In the genomic region with DNA sequence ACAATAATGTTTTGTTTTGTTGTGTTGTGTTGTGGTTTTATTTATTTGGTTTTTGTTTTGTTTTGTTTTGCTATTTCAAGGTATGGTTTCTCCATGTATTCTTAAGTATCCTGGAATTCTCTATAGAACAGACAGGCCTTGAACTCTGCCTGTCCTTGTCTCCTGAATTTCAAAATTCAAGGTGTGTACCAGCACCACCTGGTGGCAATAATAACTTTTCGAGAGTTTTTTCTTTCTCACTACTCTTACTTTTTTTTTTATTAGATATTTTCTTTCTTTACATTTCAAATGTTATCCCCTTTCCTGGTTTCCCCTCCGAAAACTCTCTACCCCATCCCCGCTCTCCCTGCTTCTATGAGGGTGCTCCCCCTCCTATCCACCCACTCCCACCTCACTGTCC, we compare ENCODE assay signal across 11 mouse cellular contexts.
"Had no signal": no experiment of that assay in that cellular context is flagged by ENCODE, and none has a peak within 500 bp of the region (broad histone marks: within the 10 kb centered on the region; RNA-seq: fewer than 3 reads in every experiment).

No protein-coding gene starts in this region.

- H3K9me3 ChIP-seq: limb, embryonic 15.5 days; liver, embryonic 12.5 days; lung, embryonic 15.5 days; midbrain, embryonic 12.5 days; neural tube, embryonic 12.5 days had no signal

- H3K36me3 ChIP-seq: limb, embryonic 15.5 days; liver, embryonic 12.5 days; lung, embryonic 15.5 days; midbrain, embryonic 12.5 days; neural tube, embryonic 12.5 days had no signal

- H3K4me3 ChIP-seq: limb, embryonic 15.5 days; liver, embryonic 12.5 days; lung, embryonic 15.5 days; midbrain, embryonic 12.5 days; neural tube, embryonic 12.5 days had no signal

- H3K4me2 ChIP-seq: limb, embryonic 15.5 days; liver, embryonic 12.5 days; lung, embryonic 15.5 days; midbrain, embryonic 12.5 days; neural tube, embryonic 12.5 days had no signal

- DNase-seq: kidney, adult 9 months; kidney, postnatal 36 days; spleen, adult 18-20 months; thymus, adult 18-20 months; thymus, postnatal 14 days had no signal

- H3K4me1 ChIP-seq: limb, embryonic 15.5 days; liver, embryonic 12.5 days; lung, embryonic 15.5 days; midbrain, embryonic 12.5 days; neural tube, embryonic 12.5 days had no signal

- H3K27me3 ChIP-seq: limb, embryonic 15.5 days; liver, embryonic 12.5 days; lung, embryonic 15.5 days; midbrain, embryonic 12.5 days; neural tube, embryonic 12.5 days had no signal

- H3K9ac ChIP-seq: limb, embryonic 15.5 days; liver, embryonic 12.5 days; lung, embryonic 15.5 days; midbrain, embryonic 12.5 days; neural tube, embryonic 12.5 days had no signal

- ATAC-seq: liver, embryonic 12.5 days had no signal

- H3K27ac ChIP-seq: kidney, postnatal 0 days; limb, embryonic 15.5 days; liver, embryonic 12.5 days; lung, embryonic 15.5 days; midbrain, embryonic 12.5 days; neural tube, embryonic 12.5 days had no signal
